22 mouse cellular contexts compared by ENCODE assay signal in the genomic region with DNA sequence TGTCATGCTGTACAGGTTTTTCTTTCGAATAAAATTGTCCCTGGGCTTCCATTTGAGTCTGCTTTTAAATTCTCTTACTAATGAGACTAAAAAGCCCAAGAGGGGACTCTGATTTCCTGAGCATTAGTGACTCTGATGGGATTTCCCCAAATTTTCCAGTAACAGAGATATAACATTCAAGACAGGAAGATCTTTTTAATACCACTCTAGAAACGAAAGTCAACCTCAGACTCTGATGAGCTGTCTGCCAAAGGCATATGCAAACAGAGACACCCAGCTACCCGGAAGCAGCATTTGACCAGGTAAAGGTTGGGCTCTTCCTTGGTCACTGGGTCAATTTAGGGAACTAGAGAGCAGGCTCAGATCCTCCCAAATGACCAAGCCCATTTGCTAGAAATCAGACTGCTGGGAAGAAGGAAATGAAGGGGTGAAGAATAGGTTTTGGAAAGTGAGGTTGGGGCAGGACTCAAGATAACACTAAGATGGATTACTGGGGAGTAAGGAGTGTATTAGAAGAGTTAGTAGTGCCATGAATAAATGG. TPM values are rescaled to one million over a fixed set of nuclear protein-coding genes. Genes with fewer than 3 reads are reported as not detected.
DNase-seq lines count a peak whose midpoint lies in the region; ATAC-seq lines count a peak whose summit lies in the region.
"Had no signal": no experiment of that assay in that cellular context is flagged by ENCODE, and none has a peak within 500 bp of the region (broad histone marks: within the 10 kb centered on the region; RNA-seq: fewer than 3 reads in every experiment).

No protein-coding gene starts in this region.

- no peaks in the 10 kb centered on the region for H3K4me1 ChIP-seq in heart, embryonic 16.5 days (ENCODE audit: control insufficient read depth, insufficient read depth, low read length)
- H3K4me1 ChIP-seq: embryonic facial prominence, embryonic 15.5 days; heart, embryonic 12.5 days; hindbrain, embryonic 10.5 days had no signal

- H3K36me3 ChIP-seq in heart, embryonic 16.5 days (ENCODE audit: control insufficient read depth, insufficient read depth): no peaks in the 10 kb centered on the region
- H3K36me3 ChIP-seq: embryonic facial prominence, embryonic 15.5 days; heart, embryonic 12.5 days; hindbrain, embryonic 10.5 days had no signal

- WGBS in heart, embryonic 16.5 days: 56% methylated on average over 3 of the region's 3 CpGs

- H3K9ac ChIP-seq in heart, embryonic 16.5 days (ENCODE audit: low read length): no peak overlapping the region
- H3K9ac ChIP-seq: embryonic facial prominence, embryonic 15.5 days; forebrain, postnatal 0 days; heart, embryonic 12.5 days; liver, embryonic 14.5 days had no signal

- H3K27me3 ChIP-seq in heart, embryonic 16.5 days (ENCODE audit: control insufficient read depth, insufficient read depth, low read length): no peaks in the 10 kb centered on the region
- H3K27me3 ChIP-seq: embryonic facial prominence, embryonic 15.5 days; heart, embryonic 12.5 days; Patski had no signal

- ATAC-seq in heart, embryonic 16.5 days (replicated peaks; ENCODE audit: extremely low read depth, insufficient read depth, low FRiP score): no peak
- ATAC-seq in inflammation-experienced regulatory T-cells, adult 6 months: peak; percentile 70
- ATAC-seq: forebrain, postnatal 0 days; hindbrain, postnatal 0 days; Patski had no signal

- H3K9me3 ChIP-seq in heart, embryonic 16.5 days (replicated peaks; ENCODE audit: control insufficient read depth, low read length): no peaks in the 10 kb centered on the region
- H3K9me3 ChIP-seq: embryonic facial prominence, embryonic 15.5 days; heart, embryonic 12.5 days; hindbrain, embryonic 10.5 days had no signal

- DNase-seq in heart, adult 8-10 months (ENCODE audit: low spot score): no peak
- peak; percentile 32 for DNase-seq in thymus, postnatal 0 days (ENCODE audit: low spot score)
- DNase-seq in thymus, postnatal 36 days: no peak
- DNase-seq in thymus, postnatal 4 days: peak; percentile 42
- DNase-seq in gastrocnemius, postnatal 25 days: no peak
- no peak for DNase-seq in adrenal gland, adult (ENCODE audit: inconsistent age in 2 of 2, low spot score in 1 of 2)
- DNase-seq: adrenal gland, postnatal 36 days; cerebellum, adult 18-20 months; cerebellum, postnatal 25 days; forebrain, postnatal 0 days; kidney, adult 18-20 months; midbrain, embryonic 14.5 days; retina, postnatal 1 day had no signal

- peak overlapping the region; percentile 8; the same call in 1 of the 2 replicates for H3K4me3 ChIP-seq in heart, embryonic 16.5 days (ENCODE audit: low read length)
- H3K4me3 ChIP-seq: embryonic facial prominence, embryonic 15.5 days; heart, embryonic 12.5 days; hindbrain, embryonic 10.5 days had no signal

- peak overlapping the region; percentile 50 for H3K27ac ChIP-seq in heart, embryonic 16.5 days (ENCODE audit: low read length)
- H3K27ac ChIP-seq: embryonic facial prominence, embryonic 15.5 days; hindbrain, embryonic 10.5 days; hindbrain, postnatal 0 days; liver, embryonic 14.5 days had no signal

- H3K4me2 ChIP-seq in heart, embryonic 16.5 days (ENCODE audit: low read depth, low read length): peak overlapping the region; percentile 6; the same call in 1 of the 2 replicates
- H3K4me2 ChIP-seq: embryonic facial prominence, embryonic 15.5 days; heart, embryonic 12.5 days had no signal

RNA-seq across cellular contexts. Expression of gene Mfsd2a, which starts 27.9 kb away (rescaled TPM):
- 0.55 and 0.80 TPM in 2 replicates for polyA plus RNA-seq in heart, embryonic 16.5 days (2015; fragmentation: Nextera tagmentation; extraction: Ambion mirVana)
- not detected for total RNA-seq in heart, adult 8-10 months (2022)
- polyA plus RNA-seq in thymus, postnatal 0 days (2015; fragmentation: Nextera tagmentation; extraction: Ambion mirVana): 2.4 and 2.7 TPM in 2 replicates
- 1 to 10 TPM in 2 of 3 experiments, under 1 TPM in 1; 0.68 to 1.5 (median 1.3) TPM for polyA plus RNA-seq in inflammation-experienced regulatory T-cells, adult 6 months (2017; shearing (Covaris generic))
- under 1 TPM; 0.24 to 0.26 TPM for total RNA-seq in gastrocnemius, postnatal 25 days (2021)
- total RNA-seq: granulocyte monocyte progenitor cell, adult 5-6 weeks had no signal

RNA-seq across cellular contexts. Expression of gene Cap1, which starts 47.3 kb away (rescaled TPM):
- polyA plus RNA-seq in heart, embryonic 16.5 days (2015; fragmentation: Nextera tagmentation; extraction: Ambion mirVana): 44.3 and 51.9 TPM in 2 replicates
- 10 to 100 TPM; 38.4 to 47.9 (median 42.1) TPM for total RNA-seq in heart, adult 8-10 months (2022)
- polyA plus RNA-seq in thymus, postnatal 0 days (2015; fragmentation: Nextera tagmentation; extraction: Ambion mirVana): 91.9 and 106 TPM in 2 replicates
- 100 to 1,000 TPM; 303 to 446 (median 377) TPM for polyA plus RNA-seq in inflammation-experienced regulatory T-cells, adult 6 months (2017; shearing (Covaris generic))
- total RNA-seq in gastrocnemius, postnatal 25 days (2021): 10 to 100 TPM; 20.5 to 24.6 TPM

Comparison
In these comparisons a context has a peak if more than half of its experiments do, and no peak if none do; other contexts are left out.
1. DNase-seq: peak in thymus, postnatal 0 days (single experiment) and thymus, postnatal 4 days (single experiment); none in heart, adult 8-10 months (single experiment), thymus, postnatal 36 days (0 of 2), gastrocnemius, postnatal 25 days (single experiment) and adrenal gland, adult (0 of 2).